In genomic region chr15:26701949-26702675, GRCm38 (mm10) we compare ENCODE assay signal across 22 mouse cellular contexts.
DNase-seq lines count a peak whose midpoint lies in the region; ATAC-seq and TF ChIP-seq lines count a peak whose summit lies in the region.
"Had no signal": no experiment of that assay in that cellular context is flagged by ENCODE, and none has a peak within 500 bp of the region (broad histone marks: within the 10 kb centered on the region; RNA-seq: fewer than 3 reads in every experiment).

No protein-coding gene starts in this region.

- H3K9ac ChIP-seq in kidney, embryonic 16.5 days (replicated peaks; ENCODE audit: low read length), result no peak overlapping the region
- no peak overlapping the region for H3K9ac ChIP-seq in midbrain, embryonic 13.5 days (replicated peaks)
- H3K9ac ChIP-seq in stomach, embryonic 14.5 days (replicated peaks; ENCODE audit: low read depth, low read length), result no peak overlapping the region
- H3K9ac ChIP-seq: embryonic facial prominence, embryonic 12.5 days; forebrain, embryonic 12.5 days; hindbrain, embryonic 12.5 days; liver, embryonic 13.5 days had no signal

- H3K4me3 ChIP-seq in kidney, embryonic 16.5 days (ENCODE audit: low read length), result no peak overlapping the region
- no peak overlapping the region for H3K4me3 ChIP-seq in kidney, adult 2 months (ENCODE audit: insufficient read depth, low read depth, low read length)
- H3K4me3 ChIP-seq in midbrain, embryonic 13.5 days (replicated peaks), result no peak overlapping the region
- no peak overlapping the region for H3K4me3 ChIP-seq in midbrain, embryonic 10.5 days
- no peak overlapping the region for H3K4me3 ChIP-seq in stomach, embryonic 14.5 days (ENCODE audit: low read depth, low read length)
- H3K4me3 ChIP-seq: embryonic facial prominence, embryonic 12.5 days; erythroblast, embryonic 14.5 days; forebrain, embryonic 12.5 days; hindbrain, embryonic 12.5 days; liver, embryonic 13.5 days; megakaryocyte, embryonic 14.5 days had no signal

- no peak for TF ChIP-seq CTCF in kidney, adult 2 months (conservative IDR thresholded peaks at IDR 0.05; ENCODE audit: insufficient read depth, insufficient read length, low read depth, low read length)

- no peak overlapping the region for H3K4me2 ChIP-seq in kidney, embryonic 16.5 days (replicated peaks; ENCODE audit: low read depth, low read length)
- H3K4me2 ChIP-seq in midbrain, embryonic 13.5 days (replicated peaks), result no peak overlapping the region
- H3K4me2 ChIP-seq in stomach, embryonic 14.5 days (replicated peaks; ENCODE audit: low read depth, low read length), result no peak overlapping the region
- H3K4me2 ChIP-seq: embryonic facial prominence, embryonic 12.5 days; forebrain, embryonic 12.5 days; heart, embryonic 11.5 days; hindbrain, embryonic 12.5 days; liver, embryonic 13.5 days had no signal

- 63% methylated on average over 5 of the region's 5 CpGs for WGBS in kidney, embryonic 16.5 days
- WGBS in kidney, adult 2 months, result 62% methylated on average over 5 of the region's 5 CpGs
- 68% methylated on average over 5 of the region's 5 CpGs for WGBS in midbrain, embryonic 13.5 days
- 70% methylated on average over 5 of the region's 5 CpGs for WGBS in midbrain, embryonic 10.5 days
- 54% methylated on average over 5 of the region's 5 CpGs for WGBS in stomach, embryonic 14.5 days

- ATAC-seq in kidney, embryonic 16.5 days (ENCODE audit: low FRiP score, low TSS enrichment), result peak; percentile 51
- ATAC-seq in midbrain, embryonic 13.5 days, result peak; percentile 63; the same call in 1 of the 2 replicates
- peak; percentile 86 for ATAC-seq in stomach, embryonic 14.5 days (ENCODE audit: insufficient number of reproducible peaks, insufficient read depth, low FRiP score, low read depth)
- ATAC-seq: activated CD4-positive, CD25-positive, alpha-beta regulatory T cell, adult 4 months had no signal

- H3K36me3 ChIP-seq in kidney, embryonic 16.5 days (ENCODE audit: insufficient read depth, low read length), result no peaks in the 10 kb centered on the region
- H3K36me3 ChIP-seq in kidney, adult 2 months (ENCODE audit: control insufficient read depth, insufficient read depth, low read length), result no peaks in the 10 kb centered on the region
- H3K36me3 ChIP-seq in midbrain, embryonic 13.5 days, result no peaks in the 10 kb centered on the region
- H3K36me3 ChIP-seq in midbrain, embryonic 10.5 days, result no peaks in the 10 kb centered on the region
- H3K36me3 ChIP-seq in stomach, embryonic 14.5 days (ENCODE audit: control insufficient read depth, insufficient read depth, low read length), result no peaks in the 10 kb centered on the region
- H3K36me3 ChIP-seq: embryonic facial prominence, embryonic 12.5 days; forebrain, embryonic 12.5 days; hindbrain, embryonic 12.5 days; liver, embryonic 13.5 days had no signal

- no peaks in the 10 kb centered on the region for H3K9me3 ChIP-seq in kidney, embryonic 16.5 days (ENCODE audit: low read length)
- H3K9me3 ChIP-seq in midbrain, embryonic 13.5 days, result no peaks in the 10 kb centered on the region
- no peaks in the 10 kb centered on the region for H3K9me3 ChIP-seq in midbrain, embryonic 10.5 days (replicated peaks)
- no peaks in the 10 kb centered on the region for H3K9me3 ChIP-seq in stomach, embryonic 14.5 days (ENCODE audit: control insufficient read depth, low read depth, low read length)
- H3K9me3 ChIP-seq: embryonic facial prominence, embryonic 12.5 days; forebrain, embryonic 12.5 days; hindbrain, embryonic 12.5 days; liver, embryonic 13.5 days had no signal

- H3K4me1 ChIP-seq in kidney, embryonic 16.5 days (ENCODE audit: insufficient read depth, low read length), result 0 out of 2 replicates have a peak, but pooled peaks cover 6% of the 10 kb centered on the region
- H3K4me1 ChIP-seq in kidney, adult 2 months (ENCODE audit: control insufficient read depth, insufficient read depth, low read length), result peaks cover 3% of the 10 kb centered on the region; the same call in 1 of the 2 replicates
- no peaks in the 10 kb centered on the region for H3K4me1 ChIP-seq in midbrain, embryonic 13.5 days (replicated peaks)
- H3K4me1 ChIP-seq in midbrain, embryonic 10.5 days, result peaks cover 6% of the 10 kb centered on the region; the same call in 1 of the 2 replicates
- 0 out of 2 replicates have a peak, but pooled peaks cover 5% of the 10 kb centered on the region for H3K4me1 ChIP-seq in stomach, embryonic 14.5 days (ENCODE audit: control insufficient read depth, insufficient read depth, low read length)
- H3K4me1 ChIP-seq: embryonic facial prominence, embryonic 12.5 days; forebrain, embryonic 12.5 days; hindbrain, embryonic 12.5 days; liver, embryonic 13.5 days; megakaryocyte, embryonic 14.5 days had no signal

- DNase-seq in kidney, adult 2 months, result no peak
- DNase-seq in midbrain, embryonic 10.5 days (ENCODE audit: low spot score), result no peak
- no peak for DNase-seq in testis, postnatal 10 days (ENCODE audit: low spot score)
- DNase-seq in layer of hippocampus, postnatal 25 days (ENCODE audit: extremely low spot score in 1 of 2, low spot score in 1 of 2), result no peak
- DNase-seq: adrenal gland, adult 8-10 months; cerebellum, adult 18-20 months; cerebellum, postnatal 14 days; heart, postnatal 14 days; kidney, postnatal 36 days; liver, embryonic 13.5 days; lung, adult 2 months; thymus, postnatal 25 days had no signal

- H3K27me3 ChIP-seq in kidney, embryonic 16.5 days (ENCODE audit: insufficient read depth, low read length), result no peaks in the 10 kb centered on the region
- no peaks in the 10 kb centered on the region for H3K27me3 ChIP-seq in kidney, adult 2 months (replicated peaks; ENCODE audit: control insufficient read depth, insufficient read depth, low read length)
- H3K27me3 ChIP-seq in midbrain, embryonic 13.5 days, result no peaks in the 10 kb centered on the region
- H3K27me3 ChIP-seq in midbrain, embryonic 10.5 days (ENCODE audit: low read depth, poor library complexity, severe bottlenecking), result no peaks in the 10 kb centered on the region
- H3K27me3 ChIP-seq in stomach, embryonic 14.5 days (ENCODE audit: control insufficient read depth, insufficient read depth, low read length), result no peaks in the 10 kb centered on the region
- H3K27me3 ChIP-seq: embryonic facial prominence, embryonic 12.5 days; forebrain, embryonic 12.5 days; hindbrain, embryonic 12.5 days; liver, embryonic 13.5 days; megakaryocyte, embryonic 14.5 days had no signal

- no peak for TF ChIP-seq POLR2A in kidney, adult 2 months (IDR thresholded peaks at IDR 0.05; ENCODE audit: low read depth, low read length)

- H3K27ac ChIP-seq in kidney, embryonic 16.5 days (ENCODE audit: low read length), result no peak overlapping the region
- no peak overlapping the region for H3K27ac ChIP-seq in kidney, adult 2 months (ENCODE audit: insufficient read depth, low read depth, low read length)
- no peak overlapping the region for H3K27ac ChIP-seq in midbrain, embryonic 13.5 days
- H3K27ac ChIP-seq in midbrain, embryonic 10.5 days (replicated peaks), result no peak overlapping the region
- H3K27ac ChIP-seq in stomach, embryonic 14.5 days (ENCODE audit: low read length), result no peak overlapping the region
- H3K27ac ChIP-seq: embryonic facial prominence, embryonic 12.5 days; forebrain, embryonic 12.5 days; hindbrain, embryonic 12.5 days; liver, embryonic 13.5 days had no signal
